Mouse (Mus musculus) induced T-regulatory cell, adult 2 months (primary cell): ENCODE results near the gene Hsh2d.

Experiments
- DNase-seq: peaks from one replicate; pipeline ENCODE4 v3.0.0-alpha.2; 2012; ENCODE audit warnings: low read depth

Gene Hsh2d

DNA sequence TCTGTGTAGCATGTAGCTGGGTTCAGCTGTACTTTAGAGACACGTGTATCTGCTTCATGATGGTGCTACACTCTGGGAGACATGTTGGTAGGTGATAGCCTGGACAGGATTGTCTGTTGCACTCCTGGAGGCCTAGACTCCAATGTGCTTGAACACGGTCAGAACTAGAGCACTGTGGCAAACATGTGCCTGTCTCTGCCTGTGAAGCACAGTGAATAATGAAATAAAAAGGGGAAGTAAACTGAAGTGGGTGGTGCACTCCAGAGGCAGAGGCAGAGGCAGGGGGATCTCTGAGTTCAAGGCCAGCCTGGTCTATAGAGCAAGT lies 739 bp downstream of the Hsh2d start:
- DNase-seq: peak; percentile 56

DNA sequence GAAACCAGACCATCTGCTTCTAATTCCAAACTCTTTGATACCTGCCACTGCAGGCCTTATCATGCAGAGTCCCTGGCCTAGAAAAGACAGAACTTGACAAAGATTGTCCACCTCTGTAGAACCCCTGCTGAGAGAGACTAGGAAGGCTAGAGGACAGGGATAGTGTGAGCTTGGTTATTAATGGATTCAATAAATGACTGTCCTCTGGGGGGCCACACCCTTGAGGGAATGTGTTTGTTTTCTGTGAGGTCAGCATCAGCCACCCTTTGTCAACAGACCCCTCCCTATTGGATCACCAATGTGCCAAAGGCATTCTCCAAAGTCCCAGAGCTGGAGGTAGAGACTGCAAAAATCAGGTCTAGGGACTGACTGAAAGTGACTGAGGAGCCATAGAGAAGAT lies 2.6 kb downstream of the Hsh2d start:
- DNase-seq: no peak

GRCm38 (mm10) chr8:72197997-72198396 lies 8.6 kb downstream of the Hsh2d start:
- peak; percentile 40 for DNase-seq

GRCm38 (mm10) chr8:72208582-72208981 lies 19.1 kb downstream of the Hsh2d start:
- DNase-seq: peak; percentile 25

GRCm38 (mm10) chr8:72210222-72210621 lies 20.8 kb downstream of the Hsh2d start:
- no peak for DNase-seq

GRCm38 (mm10) chr8:72210710-72211109 lies 21.3 kb downstream of the Hsh2d start:
- peak; percentile 41 for DNase-seq

GRCm38 (mm10) chr8:72211846-72212245 lies 22.4 kb downstream of the Hsh2d start:
- DNase-seq: no peak

- DNase-seq: no peak
Observed at GRCm38 (mm10) chr8:72212751-72213150, 23.3 kb downstream of the Hsh2d start, which contains the start of gene Cib3. TSS of gene Cib3 (minus strand) at chr8:72212837.

DNA sequence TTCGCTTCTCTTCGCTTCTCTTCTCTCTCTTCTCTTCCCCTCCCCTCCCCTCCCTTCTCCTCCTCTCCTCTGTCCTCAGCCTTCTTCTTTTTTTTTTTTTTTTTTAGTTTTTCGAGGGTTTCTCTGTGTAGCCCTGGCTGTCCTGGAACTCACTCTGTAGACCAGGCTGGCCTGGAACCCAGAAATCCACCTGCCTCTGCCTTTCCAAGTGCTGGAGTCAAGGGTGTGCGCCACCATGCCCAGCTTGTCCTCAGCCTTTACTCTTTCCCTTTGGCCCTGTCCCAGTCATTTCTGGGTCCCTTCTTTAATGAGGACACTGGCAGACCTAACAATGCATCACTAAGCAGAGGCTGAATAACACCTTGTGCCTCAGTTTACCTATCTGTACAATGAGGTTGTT lies 24.1 kb downstream of the Hsh2d start, which contains the start of gene Gm11034:
Gm11034 (minus strand) TSS at position 101 of the 400 bp plus-strand sequence.
- DNase-seq: no peak

DNA sequence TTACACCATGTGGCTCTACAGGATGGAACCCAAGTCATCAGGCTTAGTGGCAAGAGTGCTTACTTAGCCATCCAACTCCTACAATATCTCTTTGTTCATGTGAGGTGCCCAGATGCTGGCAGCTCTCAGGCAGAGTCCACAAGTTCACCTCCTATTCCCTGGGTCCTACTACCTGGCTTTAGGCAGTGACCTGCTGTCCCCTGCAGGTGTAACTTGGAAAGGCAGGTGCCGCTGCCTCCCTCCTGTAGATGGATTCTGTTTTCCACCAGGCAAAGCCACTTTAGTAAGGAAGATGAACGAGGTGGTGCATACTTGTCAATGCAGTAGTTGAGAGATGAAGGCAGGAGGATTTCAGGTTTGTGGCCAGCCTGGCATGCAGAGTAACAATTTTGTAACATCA lies 25.6 kb downstream of the Hsh2d start:
- DNase-seq: peak; percentile 68

GRCm38 (mm10) chr8:72215871-72216270 lies 26.4 kb downstream of the Hsh2d start:
- DNase-seq: peak; percentile 73

DNA sequence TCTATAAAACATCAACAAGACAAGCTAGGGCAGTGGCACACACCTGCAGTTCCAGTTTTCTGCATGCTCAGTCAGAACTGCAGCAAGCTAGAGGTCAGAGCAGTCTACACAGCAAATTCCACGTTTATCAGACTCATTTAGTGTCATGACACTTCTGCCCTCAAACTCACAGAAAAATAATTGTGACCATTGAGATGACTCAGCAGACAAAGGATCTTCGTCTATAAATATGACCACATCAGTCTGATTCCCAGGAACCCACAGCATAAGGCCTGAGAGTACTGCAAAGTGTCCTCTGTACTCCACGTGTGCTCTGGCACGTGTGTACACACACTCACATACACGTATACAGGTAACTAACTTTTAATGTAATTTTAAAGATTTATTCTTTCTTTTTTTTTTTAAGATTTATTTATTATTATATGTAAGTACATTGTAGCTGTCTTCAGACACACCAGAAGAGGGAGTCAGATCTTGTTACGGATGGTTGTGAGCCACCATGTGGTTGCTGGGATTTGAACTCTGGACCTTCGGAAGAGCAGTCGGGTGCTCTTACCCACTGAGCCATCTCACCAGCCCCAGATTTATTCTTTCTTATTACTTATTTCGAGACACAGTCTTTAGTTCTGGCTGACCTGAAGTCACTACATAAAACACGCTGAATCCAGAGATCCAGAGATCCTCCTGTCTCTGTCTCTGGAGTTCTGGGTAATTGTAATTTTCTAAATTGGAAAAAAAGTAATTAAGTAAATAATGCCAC lies 29.5 kb downstream of the Hsh2d start:
- peak; percentile 54 for DNase-seq

- DNase-seq: peak; percentile 99
Observed at GRCm38 (mm10) chr8:72219541-72220363, 30.3 kb downstream of the Hsh2d start, which contains the start of gene Fam32a. TSS of gene Fam32a (plus strand) at chr8:72219730.

DNA sequence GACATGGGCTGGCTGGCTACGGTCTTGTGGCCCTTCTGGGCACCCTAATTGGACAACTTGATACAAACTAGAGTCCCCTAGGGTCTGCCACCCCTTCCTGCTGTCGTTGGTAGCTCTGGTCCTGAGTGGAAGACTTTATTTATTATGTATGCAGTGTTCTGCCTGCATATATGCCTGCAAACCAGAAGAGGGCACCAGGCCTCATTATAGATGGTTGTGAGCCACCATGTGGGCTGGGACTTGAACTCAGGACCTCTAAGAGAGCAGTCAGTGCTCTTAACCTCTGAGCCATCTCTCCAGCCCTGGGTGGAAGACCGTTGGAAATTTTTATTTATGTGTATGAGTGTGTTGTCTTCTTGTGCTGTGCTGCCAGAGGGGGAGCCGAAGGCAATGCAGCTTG lies 31.3 kb downstream of the Hsh2d start:
- peak; percentile 54 for DNase-seq

GRCm38 (mm10) chr8:72222656-72223055 lies 33.2 kb downstream of the Hsh2d start:
- DNase-seq: no peak

DNA sequence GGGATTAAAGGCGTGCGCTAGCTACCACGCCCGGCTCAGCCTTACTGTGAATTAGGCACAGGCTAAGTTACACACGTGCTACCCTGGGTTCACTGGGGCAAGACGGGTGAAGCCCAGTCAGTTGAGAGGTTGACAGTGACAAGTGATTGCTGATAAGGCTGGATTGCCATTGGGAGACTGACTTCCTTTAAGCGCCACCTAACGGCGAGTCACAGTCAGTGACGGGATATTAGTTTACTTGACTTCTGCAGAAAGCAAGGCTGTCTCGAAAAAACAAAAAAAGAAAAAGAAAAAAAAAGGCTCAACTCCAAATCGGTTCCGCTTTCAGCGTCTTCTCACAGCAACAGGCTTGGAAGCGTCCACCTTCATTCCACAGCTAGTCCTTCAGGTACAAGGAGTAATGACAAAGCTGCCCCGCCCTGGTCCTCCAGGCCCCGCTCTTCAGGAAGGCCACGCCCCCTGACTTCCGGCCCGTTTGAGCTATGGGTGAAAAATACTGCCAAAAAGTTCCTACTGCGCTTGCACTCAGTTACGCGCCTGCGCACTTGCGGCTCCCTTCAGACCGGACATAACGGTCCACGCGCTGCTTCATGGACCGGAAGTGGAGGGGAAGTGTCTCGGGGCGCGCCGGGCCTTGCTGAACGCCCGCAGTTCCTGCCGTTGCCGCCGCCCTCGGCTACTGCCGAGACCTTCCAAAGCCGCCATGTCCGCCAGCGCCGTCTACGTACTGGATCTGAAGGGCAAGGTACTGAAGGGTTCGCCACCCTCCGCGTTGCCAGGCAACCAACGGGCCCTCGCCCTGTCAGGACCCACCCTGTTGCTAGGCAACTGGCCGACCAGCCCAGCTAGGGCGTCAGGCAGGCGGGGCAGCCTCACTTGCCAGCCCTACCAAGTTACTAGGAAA lies 50.3 kb downstream of the Hsh2d start, which contains the start of gene Ap1m1:
Ap1m1 (plus strand) TSS at position 520 of the 904 bp plus-strand sequence.
- DNase-seq: peak; percentile 100

DNA sequence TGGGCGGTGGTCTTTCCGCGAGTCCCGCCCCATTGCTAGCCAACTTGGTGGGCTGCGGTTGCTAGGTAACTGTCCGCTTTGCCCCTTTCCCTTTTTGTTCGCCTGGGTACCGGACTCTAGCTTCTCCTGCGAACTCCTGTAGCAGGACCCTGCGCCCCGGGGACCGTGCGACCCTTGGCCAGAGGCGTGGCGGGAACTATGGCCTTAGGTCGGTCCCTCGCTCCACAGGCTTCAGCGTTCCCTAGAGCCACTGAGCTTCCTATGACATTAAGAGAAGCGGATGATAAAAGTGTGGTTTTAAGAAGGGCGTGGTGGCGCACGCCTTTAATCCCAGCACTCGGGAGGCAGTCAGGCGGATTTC lies 50.9 kb downstream of the Hsh2d start:
- DNase-seq: no peak

DNA sequence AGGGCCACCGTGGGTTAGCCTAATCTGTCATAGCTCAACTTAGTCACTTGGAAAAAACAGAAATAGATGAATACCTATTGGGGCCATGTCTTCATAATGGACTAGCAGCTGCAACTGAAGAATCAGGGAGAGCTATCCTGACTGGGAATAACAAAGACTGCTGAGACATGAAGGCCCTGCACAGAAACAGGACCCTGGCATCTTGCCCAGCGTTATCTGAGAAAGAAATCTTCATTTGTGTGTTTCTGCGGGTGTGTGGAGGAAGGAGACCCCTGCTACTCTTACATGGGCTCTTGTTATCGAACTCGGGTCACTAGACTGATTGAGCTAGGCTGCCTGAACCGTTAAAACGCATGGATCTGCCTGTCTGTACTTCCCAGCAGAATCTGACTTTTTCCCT lies 51.5 kb downstream of the Hsh2d start:
- peak; percentile 44 for DNase-seq

- DNase-seq: no peak
Observed at GRCm38 (mm10) chr8:72242226-72242625, 52.8 kb downstream of the Hsh2d start.

DNA sequence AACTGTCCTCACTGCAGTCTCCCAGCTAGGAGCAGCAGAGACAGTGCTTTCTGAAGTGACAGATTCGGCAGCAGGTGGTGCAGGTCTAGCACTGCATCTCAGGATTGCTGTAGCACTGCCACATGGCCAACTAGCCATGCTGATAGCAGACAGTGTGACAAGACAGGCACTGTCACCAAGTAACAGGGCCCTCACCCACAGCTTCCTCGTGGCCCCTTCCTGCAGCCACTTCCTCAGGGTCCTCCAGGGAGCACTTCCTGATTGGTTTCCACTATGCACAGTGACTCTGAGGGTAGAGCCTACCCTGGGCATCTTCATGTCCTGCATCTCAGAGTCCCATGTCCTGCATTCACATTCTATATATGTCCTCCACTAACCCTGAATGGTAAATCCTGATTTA lies 55.2 kb downstream of the Hsh2d start:
- DNase-seq: no peak
